Mouse (Mus musculus): Measurements from ENCODE around the gene Sec16b.

Sec16b gene

DNA sequence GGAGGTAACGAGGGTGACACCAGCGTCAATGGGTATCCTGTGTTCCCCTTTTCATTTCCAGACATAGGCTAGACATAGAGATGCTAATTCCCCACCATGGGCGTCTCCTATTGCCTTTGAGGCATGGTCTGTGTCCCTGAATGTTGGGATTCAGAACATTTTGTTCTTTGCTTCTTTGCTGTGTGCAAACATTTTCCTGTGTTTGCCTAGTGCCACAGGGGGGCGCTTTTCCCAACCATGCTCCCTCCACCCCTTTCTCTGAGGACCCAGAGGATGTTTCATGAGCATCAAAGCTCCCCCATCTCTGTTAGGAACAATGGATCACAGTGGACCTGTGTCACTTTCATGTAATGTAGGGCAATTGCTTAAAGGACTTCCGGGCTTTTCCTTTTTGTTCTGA, 51.6 kb downstream of the Sec16b start:
- CTCF ChIA-PET: interaction anchor here (0.6 kb wide), 1 partner anchor 12 kb away, joined by 3 read pairs; no protein-coding TSS in a partner anchor

DNA sequence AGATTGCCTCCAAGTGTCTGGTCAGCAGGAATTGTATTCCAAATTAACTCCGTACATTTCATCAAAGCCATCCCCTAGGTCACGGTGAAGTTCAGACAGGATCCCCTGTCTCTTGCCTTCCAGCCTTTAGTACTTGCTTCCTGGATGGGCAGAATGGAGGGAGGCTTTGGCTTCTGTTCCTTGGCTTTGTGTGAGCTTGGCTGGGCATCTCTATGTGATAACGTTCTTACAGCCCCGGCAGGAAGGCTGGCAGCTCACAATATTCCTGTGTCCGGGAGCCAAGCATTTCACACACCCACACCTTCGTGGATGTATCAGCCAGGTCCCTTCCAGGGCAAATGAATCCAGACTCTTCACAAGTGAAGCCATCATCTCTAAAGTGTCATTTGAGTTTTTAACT, 53.5 kb downstream of the Sec16b start:
- CTCF ChIA-PET: interaction anchor here (0.7 kb wide), 1 partner anchor 20 kb away, joined by 4 read pairs; no protein-coding TSS in a partner anchor

DNA sequence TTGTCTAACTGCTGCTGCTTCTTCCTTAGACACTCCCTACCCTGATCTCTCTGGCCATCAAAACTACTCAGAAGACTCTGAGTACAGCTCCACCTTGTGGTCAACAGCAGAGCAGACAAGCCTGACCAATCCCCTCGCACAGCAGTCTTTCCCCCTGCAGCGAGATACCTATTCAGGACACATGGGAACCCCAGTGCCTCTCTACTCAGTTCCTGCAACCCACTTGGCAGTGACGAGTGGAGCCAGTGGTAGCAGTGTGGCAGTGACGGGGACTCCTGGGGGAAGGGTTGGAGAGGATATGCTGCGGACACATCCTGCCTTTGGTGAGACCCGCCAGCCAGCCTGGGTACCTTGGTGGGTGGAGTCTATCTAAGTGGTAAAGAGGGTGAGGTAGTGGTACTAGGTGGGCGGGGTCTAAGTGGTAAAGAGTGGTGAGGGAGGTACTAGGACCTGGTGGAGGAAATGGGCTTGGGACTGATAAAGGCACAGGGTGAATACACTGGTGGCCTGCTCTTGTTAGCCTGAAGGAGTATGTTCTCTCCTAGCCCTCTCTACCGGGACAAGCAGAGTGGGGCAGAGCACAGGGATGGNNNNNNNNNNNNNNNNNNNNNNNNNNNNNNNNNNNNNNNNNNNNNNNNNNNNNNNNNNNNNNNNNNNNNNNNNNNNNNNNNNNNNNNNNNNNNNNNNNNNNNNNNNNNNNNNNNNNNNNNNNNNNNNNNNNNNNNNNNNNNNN, 54.3 kb downstream of the Sec16b start:
- CTCF ChIA-PET: interaction anchor here (0.6 kb wide), 1 partner anchor 1475 kb away, joined by 3 read pairs; no protein-coding TSS in a partner anchor

DNA sequence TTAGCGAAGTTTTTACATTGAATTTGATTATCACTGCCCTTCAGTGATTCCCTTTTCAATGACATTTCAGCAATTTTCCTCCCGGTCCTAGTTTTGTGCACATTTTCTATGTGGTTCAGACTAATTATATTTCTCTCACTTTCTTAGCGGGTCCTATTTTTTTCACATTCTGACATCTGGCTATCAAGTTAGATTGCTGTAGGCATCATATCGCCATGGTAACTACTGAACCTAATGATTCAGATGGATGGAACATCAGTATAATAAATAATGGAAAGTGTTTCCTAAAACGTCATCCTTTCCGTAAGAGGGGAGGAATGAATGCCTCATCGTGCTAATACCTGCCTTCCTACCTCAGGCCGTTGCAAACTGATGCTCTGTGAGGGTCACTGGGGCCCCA, 61.3 kb downstream of the Sec16b start:
- CTCF ChIA-PET: no interaction called here

DNA sequence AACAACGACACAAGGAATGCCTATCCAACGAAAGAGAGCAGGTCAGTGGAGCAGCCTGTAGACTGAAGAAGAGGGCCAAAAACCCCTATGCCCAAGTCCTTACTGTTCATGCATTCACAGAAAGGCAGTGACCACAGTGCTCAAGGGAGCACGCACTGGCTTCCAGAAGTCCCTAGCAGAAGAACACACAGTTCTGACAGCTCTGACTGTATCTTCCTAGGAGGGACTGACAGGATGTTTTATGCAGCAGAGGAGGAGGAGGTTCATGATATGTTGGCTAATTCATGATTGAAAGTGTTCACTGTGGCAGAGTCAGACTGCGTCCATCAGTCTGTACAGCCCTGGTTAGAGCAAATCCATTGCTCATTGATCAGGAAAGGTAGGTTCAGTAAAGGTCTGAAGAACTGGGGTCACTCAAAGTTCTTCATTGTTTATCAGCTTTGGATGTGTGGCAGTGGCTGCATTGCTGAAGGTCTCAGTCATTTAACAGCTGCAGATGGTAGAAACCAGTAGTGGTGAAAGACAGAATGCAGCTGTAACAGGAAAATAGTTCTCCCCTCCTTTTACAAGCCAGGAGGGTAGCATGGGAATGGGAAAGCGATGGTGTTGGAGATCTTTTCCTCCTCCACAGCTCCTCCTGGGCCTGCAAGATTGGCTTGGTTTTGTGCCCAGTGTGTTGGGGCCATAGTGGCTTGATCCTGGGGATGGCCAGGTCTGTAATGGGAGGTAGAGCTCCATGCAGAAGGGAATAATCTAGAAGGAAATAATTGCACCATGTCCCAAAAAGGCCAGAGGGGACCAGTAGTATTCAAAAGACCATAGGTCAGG, 62.9 kb downstream of the Sec16b start:
- CTCF ChIA-PET: interaction anchor here (0.6 kb wide), 1 partner anchor 11 kb away, joined by 3 read pairs; no protein-coding TSS in a partner anchor

DNA sequence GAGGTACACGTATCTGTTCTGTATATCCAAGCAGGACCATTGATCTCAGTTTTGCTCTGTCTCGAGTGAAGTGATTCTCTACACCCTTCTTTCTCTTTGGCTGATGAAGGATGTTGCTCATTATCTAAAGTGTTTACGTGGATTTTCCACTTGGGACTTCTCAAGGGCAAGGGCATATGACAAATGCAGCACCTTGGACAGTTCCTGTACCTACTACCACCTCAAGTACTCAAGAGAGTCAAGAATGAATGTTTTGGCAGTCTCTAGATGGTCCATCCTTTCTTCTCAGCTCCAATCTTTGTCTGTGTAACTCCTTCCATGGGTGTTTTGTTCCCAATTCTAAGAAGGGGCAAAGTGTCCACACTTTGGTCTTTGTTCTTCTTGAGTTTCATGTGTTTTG, 68.8 kb downstream of the Sec16b start:
- CTCF ChIA-PET: no interaction called here

DNA sequence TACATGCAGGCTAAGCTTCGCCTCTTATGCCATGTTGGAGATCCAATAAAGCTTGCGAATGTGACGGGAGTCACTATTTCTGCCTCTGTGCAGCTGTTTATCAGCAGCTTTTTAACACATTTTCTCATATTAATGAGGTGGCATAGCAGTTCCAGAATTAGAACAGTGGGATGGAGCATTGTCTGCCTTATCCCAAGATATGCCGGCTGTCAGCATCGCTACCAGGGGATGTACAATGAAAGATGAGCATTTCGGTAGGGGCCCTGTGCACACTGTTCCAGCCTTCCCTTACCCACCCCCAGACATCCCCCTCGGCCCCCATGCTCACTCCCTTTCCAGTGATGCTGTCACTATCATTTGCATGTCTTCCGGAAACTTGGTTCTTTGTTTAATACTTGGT, 71.8 kb downstream of the Sec16b start:
- CTCF ChIA-PET: no interaction called here

DNA sequence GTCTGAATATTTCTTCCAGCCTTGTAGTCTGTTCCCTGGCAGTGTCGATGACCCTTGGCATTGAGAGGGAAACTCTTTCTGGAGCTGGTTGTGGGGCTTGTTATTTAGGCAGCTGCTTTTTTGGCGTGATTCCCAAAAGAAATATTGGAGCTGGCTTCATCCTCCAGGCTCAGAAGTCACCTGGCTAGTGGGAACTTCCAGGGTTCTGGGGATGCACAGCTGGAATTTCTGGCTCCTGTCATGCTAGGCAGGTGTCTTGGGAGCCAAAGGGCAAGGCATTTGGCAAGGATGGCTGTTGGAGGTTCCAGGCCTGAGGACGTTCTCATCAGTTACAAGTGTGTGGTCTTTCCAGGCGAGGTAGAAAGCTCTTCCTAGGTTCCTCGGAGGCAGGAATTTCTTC, 80.0 kb downstream of the Sec16b start:
- CTCF ChIA-PET: interaction anchor here (0.7 kb wide), 1 partner anchor 946 kb away, joined by 3 read pairs; no protein-coding TSS in a partner anchor

DNA sequence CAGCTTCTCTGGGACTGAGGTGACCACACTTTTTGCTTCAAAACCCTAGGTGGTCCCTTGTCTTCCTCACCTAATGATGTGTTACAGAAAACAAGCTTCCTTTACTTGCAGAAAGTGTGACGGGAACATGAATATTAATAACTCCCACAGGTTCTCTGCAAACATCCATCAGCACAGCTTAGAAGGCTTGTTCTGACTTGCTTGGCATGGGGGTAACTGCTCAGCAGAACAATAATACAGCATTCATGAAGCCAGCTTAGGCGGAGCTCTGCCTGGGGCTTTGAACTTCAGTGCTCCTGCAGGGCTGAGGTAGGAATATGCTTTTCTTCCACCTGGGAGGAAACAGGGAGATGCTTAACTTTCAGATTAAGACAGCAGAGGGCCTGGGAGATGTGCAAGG, 85.5 kb downstream of the Sec16b start:
- CTCF ChIA-PET: no interaction called here

DNA sequence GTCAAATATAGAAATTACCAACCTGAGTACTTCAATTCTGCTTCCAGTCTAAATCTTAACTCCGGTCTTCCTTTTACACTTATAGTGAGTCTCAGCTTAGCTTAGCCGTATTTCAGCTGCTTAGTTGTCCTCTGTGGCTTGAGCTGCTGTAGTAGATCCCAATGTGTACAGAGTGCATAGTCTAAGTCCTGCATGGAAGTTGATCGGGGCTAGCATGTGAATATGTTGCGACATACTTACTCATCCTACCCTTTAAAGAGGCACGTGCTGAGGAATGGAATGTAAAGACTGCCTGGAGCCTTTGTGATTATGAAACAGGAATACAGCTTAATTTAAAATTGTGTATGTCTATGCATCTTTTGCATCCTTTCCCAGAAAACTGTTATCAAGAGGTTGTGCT, 88.0 kb downstream of the Sec16b start:
- CTCF ChIA-PET: no interaction called here

DNA sequence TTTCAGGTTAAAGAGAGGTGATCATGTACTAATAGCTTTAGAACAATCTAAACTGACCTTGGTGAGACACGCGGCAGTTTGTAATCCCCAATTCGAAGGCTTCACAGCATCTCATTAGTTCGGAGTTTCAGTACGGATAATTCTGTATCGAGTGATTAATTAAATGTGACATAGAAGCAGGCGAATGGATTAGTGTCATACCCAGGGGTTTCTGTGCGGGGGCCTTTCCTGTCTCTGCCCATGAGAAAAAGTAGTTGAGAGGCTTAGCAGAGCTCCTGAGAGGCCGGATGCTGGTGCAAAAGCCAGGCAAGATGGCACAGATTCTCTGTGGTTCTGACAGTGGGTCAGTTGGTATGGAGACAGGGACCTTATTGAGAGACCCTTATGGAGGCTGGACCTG, 88.6 kb downstream of the Sec16b start:
- CTCF ChIA-PET: no interaction called here

DNA sequence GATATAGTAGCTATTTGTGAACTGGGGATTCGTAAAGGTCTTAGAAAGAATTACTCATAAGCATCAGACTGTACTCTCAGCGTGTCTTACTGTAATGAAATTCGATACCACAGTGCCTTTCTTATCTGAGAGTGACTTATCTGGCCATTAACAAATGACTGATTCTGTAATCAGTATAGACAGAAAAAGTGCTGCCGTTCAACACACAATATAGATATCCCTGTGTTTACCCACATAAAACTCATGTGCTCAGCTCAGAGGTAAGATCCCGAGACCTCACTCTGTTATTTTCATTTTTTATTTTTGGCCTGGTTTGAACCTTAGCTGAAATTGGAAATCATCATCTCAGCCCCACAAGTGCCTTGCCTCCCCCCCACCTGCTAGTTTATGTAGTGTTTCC, 98.0 kb downstream of the Sec16b start:
- CTCF ChIA-PET: no interaction called here

All from spleen, embryonic (tissue).